Mouse (Mus musculus) natural killer cell, adult 2 months (primary cell): ENCODE data around the gene Tmed4.

Source experiments
- DNase-seq, 2 experiments: peaks; one replicate each; pipeline ENCODE4 v3.0.0; 2022; ENCODE audit warnings: low spot score in 2 of 2

Tmed4 gene

GRCm38 (mm10) chr11:6274387-6275093 is at the start of gene Tmed4:
TSS of gene Tmed4 (minus strand) at chr11:6274870.
- DNase-seq, result peak; percentile 97 to 98

GRCm38 (mm10) chr11:6323348-6323747 is 48.7 kb upstream of the Tmed4 start:
- DNase-seq, result no peak

GRCm38 (mm10) chr11:6322086-6322485 is 47.4 kb upstream of the Tmed4 start:
- DNase-seq, result no peak

- no peak for DNase-seq
These were observed 44.7 kb upstream of the Tmed4 start for GRCm38 (mm10) chr11:6319374-6319773.

GRCm38 (mm10) chr11:6318559-6318958 is 43.9 kb upstream of the Tmed4 start:
- no peak for DNase-seq

- DNase-seq, result no peak
These were observed 42.2 kb upstream of the Tmed4 start for GRCm38 (mm10) chr11:6316821-6317220.

GRCm38 (mm10) chr11:6313874-6314406 is 39.3 kb upstream of the Tmed4 start:
- no peak for DNase-seq

- DNase-seq, result no peak
These were observed 33.5 kb upstream of the Tmed4 start for GRCm38 (mm10) chr11:6308181-6308580.

GRCm38 (mm10) chr11:6305943-6306430 is 31.3 kb upstream of the Tmed4 start:
- no peak for DNase-seq

GRCm38 (mm10) chr11:6302793-6303192 is 28.1 kb upstream of the Tmed4 start:
- DNase-seq, result no peak

- no peak for DNase-seq
These were observed 24.8 kb upstream of the Tmed4 start for GRCm38 (mm10) chr11:6299435-6299834.

GRCm38 (mm10) chr11:6296077-6296476 is 21.4 kb upstream of the Tmed4 start:
- DNase-seq, result no peak

GRCm38 (mm10) chr11:6294632-6295031 is 20.0 kb upstream of the Tmed4 start:
- DNase-seq, result no peak

GRCm38 (mm10) chr11:6293601-6294000 is 18.9 kb upstream of the Tmed4 start:
- no peak for DNase-seq

GRCm38 (mm10) chr11:6292988-6293349 is 18.3 kb upstream of the Tmed4 start:
- no peak for DNase-seq

GRCm38 (mm10) chr11:6292116-6292987 is 17.7 kb upstream of the Tmed4 start:
- peak; percentile 83 to 85 for DNase-seq

- peak; percentile 99 for DNase-seq
These were observed 16.9 kb upstream of the Tmed4 start, which contains the start of gene Ogdh for GRCm38 (mm10) chr11:6291401-6292115. TSS of gene Ogdh (plus strand) at chr11:6291633.

GRCm38 (mm10) chr11:6290883-6291282 is 16.2 kb upstream of the Tmed4 start:
- no peak for DNase-seq

- no peak for DNase-seq
These were observed 15.5 kb upstream of the Tmed4 start for GRCm38 (mm10) chr11:6290138-6290537.

- DNase-seq, result no peak
These were observed 8.3 kb upstream of the Tmed4 start for GRCm38 (mm10) chr11:6282940-6283339.

- DNase-seq, result no peak
These were observed 1.8 kb upstream of the Tmed4 start for GRCm38 (mm10) chr11:6276466-6276865.

- DNase-seq, result no peak
These were observed 419 bp upstream of the Tmed4 start for GRCm38 (mm10) chr11:6275094-6275484.
